Mouse (Mus musculus) hindbrain, embryonic 15.5 days (tissue): ENCODE measurements around the gene Arhgef19. TPM values are rescaled to one million over a fixed set of nuclear protein-coding genes. Genes with fewer than 3 reads are reported as not detected.

Source experiments
- ATAC-seq: fragments of 200-750 bp; cut with Nextera tagmentation; 2 replicates; pipeline ENCODE4 v1.8.0; 2017; ENCODE audit warnings: low read depth, moderate number of reproducible peaks, moderate TSS enrichment; ENCODE audit not compliant: low FRiP score
- H3K27ac ChIP-seq: fragments of 300-500 bp; sonication (generic); replicated peaks from 2 replicates; pipeline ENCODE4 v1.5.1; 2015; ENCODE audit warnings: mild to moderate bottlenecking, inconsistent platforms
- H3K27me3 ChIP-seq: fragments of 300-500 bp; sonication (generic); 2 replicates; pipeline ENCODE4 v1.6.1; 2015; ENCODE audit warnings: control low read depth, inconsistent platforms
- H3K36me3 ChIP-seq: fragments of 300-500 bp; sonication (generic); 2 replicates; pipeline ENCODE4 v1.6.1; 2015; ENCODE audit warnings: control low read depth, inconsistent platforms
- H3K4me1 ChIP-seq: fragments of 300-500 bp; sonication (generic); replicated peaks from 2 replicates; pipeline ENCODE4 v1.6.1; 2015; ENCODE audit warnings: control low read depth, inconsistent platforms
- H3K4me2 ChIP-seq: fragments of 300-500 bp; sonication (generic); 2 replicates; pipeline ENCODE4 v1.6.1; 2015; ENCODE audit warnings: moderate library complexity, mild to moderate bottlenecking, inconsistent platforms
- H3K4me3 ChIP-seq: fragments of 300-500 bp; sonication (generic); 2 replicates; pipeline ENCODE4 v1.5.1; 2015; ENCODE audit warnings: mild to moderate bottlenecking, inconsistent platforms
- H3K9ac ChIP-seq: fragments of 300-500 bp; sonication (generic); 2 replicates; pipeline ENCODE4 v1.6.1; 2015; ENCODE audit warnings: inconsistent platforms
- H3K9me3 ChIP-seq: fragments of 300-500 bp; sonication (generic); 2 replicates; pipeline ENCODE4 v1.6.1; 2016; ENCODE audit warnings: control low read depth, inconsistent platforms
- WGBS: fragments of 180-500 bp; shearing (Covaris S2); methylation state at CpG from one replicate; pipeline ENCODE4 v1.1.7; 2015; 5-methylcytosine and 5-hydroxymethylcytosine counted together
- polyA plus RNA-seq: library from polyadenylated mRNA; unstranded; fragments of >200 nt; fragmentation: Nextera tagmentation; extraction: Ambion mirVana; gene quantifications from 2 replicates; pipeline ENCODE4 v1.2.1, GENCODE M21; 2015

Gene Arhgef19
- polyA plus RNA-seq, 1 experiment from 2014 or later, result 1.5 TPM

- no peaks in the 10 kb centered on the region for H3K9me3 ChIP-seq
- H3K27ac ChIP-seq, result no peak overlapping the region
- peaks cover 10% of the 10 kb centered on the region for H3K4me1 ChIP-seq
- no peak overlapping the region for H3K4me3 ChIP-seq
- H3K27me3 ChIP-seq, result peaks cover 4% of the 10 kb centered on the region; the same call in 1 of the 2 replicates
- no peak for ATAC-seq
- H3K4me2 ChIP-seq, result no peak overlapping the region
- no peak overlapping the region for H3K9ac ChIP-seq
- no peaks in the 10 kb centered on the region for H3K36me3 ChIP-seq
- 88% methylated on average over 6 of the region's 6 CpGs for WGBS
These were observed 29.8 kb downstream of the Arhgef19 start for GRCm38 (mm10) chr4:141269080-141269479.

- H3K4me1 ChIP-seq, result peaks cover 20% of the 10 kb centered on the region
- no peaks in the 10 kb centered on the region for H3K9me3 ChIP-seq
- ATAC-seq, result no peak
- H3K9ac ChIP-seq, result no peak overlapping the region
- no peak overlapping the region for H3K27ac ChIP-seq
- no peak overlapping the region for H3K4me2 ChIP-seq
- peaks cover 4% of the 10 kb centered on the region; the same call in 1 of the 2 replicates for H3K27me3 ChIP-seq
- H3K4me3 ChIP-seq, result no peak overlapping the region
- H3K36me3 ChIP-seq, result no peaks in the 10 kb centered on the region
- WGBS, result 56% methylated on average over 15 of the region's 15 CpGs
These were observed 31.1 kb downstream of the Arhgef19 start for GRCm38 (mm10) chr4:141270201-141270940.

DNA sequence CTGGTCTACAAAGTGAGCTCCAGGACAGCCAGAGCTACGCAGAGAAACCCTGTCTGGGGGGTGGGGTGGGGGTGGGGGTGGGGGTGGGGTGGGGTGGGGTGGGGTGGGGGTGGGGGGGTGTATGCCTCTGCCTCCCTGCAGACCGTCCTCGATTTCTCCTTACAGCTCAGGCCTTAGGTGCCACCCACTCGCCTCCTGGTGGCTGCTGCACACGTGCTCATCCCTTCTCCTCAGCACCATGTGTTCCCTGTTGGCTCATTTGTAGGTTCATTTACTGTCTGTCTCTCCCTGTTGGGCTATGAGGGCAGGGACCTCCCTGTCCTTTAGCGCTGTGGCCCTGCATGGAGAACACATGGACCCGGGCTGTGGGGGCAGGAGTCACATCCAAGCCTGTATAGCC lies 31.9 kb downstream of the Arhgef19 start:
- Histone ChIP-seq H3K9me3 (no peaks in the 10 kb centered on the region), H3K27me3 (peaks cover 4% of the 10 kb centered on the region; the same call in 1 of the 2 replicates), H3K4me1 (peaks cover 20% of the 10 kb centered on the region), H3K36me3 (no peaks in the 10 kb centered on the region), H3K27ac (no peak overlapping the region), H3K9ac (no peak overlapping the region), H3K4me2 (no peak overlapping the region), H3K4me3 (no peak overlapping the region)
- ATAC-seq, result no peak
- 77% methylated on average over 7 of the region's 7 CpGs for WGBS

GRCm38 (mm10) chr4:141271721-141272120 lies 32.4 kb downstream of the Arhgef19 start:
- Histone ChIP-seq H3K4me1 (peaks cover 20% of the 10 kb centered on the region), H3K36me3 (no peaks in the 10 kb centered on the region), H3K4me3 (no peak overlapping the region), H3K27me3 (peaks cover 4% of the 10 kb centered on the region; the same call in 1 of the 2 replicates), H3K9me3 (no peaks in the 10 kb centered on the region), H3K9ac (no peak overlapping the region), H3K4me2 (no peak overlapping the region), H3K27ac (no peak overlapping the region)
- WGBS, result 87% methylated on average over 6 of the region's 6 CpGs
- ATAC-seq, result no peak

- Histone ChIP-seq H3K9me3 (no peaks in the 10 kb centered on the region), H3K36me3 (no peaks in the 10 kb centered on the region), H3K27me3 (peaks cover 4% of the 10 kb centered on the region; the same call in 1 of the 2 replicates), H3K27ac (no peak overlapping the region), H3K4me2 (peak overlapping the region; percentile 47), H3K4me1 (peaks cover 20% of the 10 kb centered on the region), H3K4me3 (0 out of 2 replicates have a peak overlapping the region, but pooled peaks have one; percentile 15), H3K9ac (peak overlapping the region; percentile 35; the same call in 1 of the 2 replicates)
- ATAC-seq, result no peak
- 22% methylated on average over 14 of the region's 14 CpGs for whole genome bisulfite sequencing
These were observed 33.6 kb downstream of the Arhgef19 start for GRCm38 (mm10) chr4:141272878-141273277.

DNA sequence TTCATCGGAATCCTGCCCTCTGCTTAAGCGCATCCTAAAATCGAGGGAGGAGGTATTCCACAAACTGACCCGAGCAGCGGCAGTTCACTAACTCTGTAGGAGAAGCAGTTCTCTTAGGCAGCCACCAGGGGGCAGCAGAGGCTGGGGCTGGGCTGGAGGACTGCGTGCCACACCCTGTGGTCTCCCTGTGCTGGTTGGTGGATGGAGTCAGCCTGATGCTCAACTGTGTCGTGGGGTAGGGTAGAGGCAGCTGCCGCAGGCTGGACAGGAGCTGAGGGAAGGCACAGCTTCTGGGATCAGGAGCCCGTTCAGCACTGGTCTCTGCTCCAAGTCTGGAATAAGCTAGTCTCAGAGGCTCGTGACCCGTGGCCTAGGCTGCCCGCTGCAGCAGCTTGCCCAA lies 34.0 kb downstream of the Arhgef19 start:
- Histone ChIP-seq H3K4me2 (peak overlapping the region; percentile 47), H3K27me3 (peaks cover 4% of the 10 kb centered on the region; the same call in 1 of the 2 replicates), H3K36me3 (no peaks in the 10 kb centered on the region), H3K9ac (peak overlapping the region; percentile 35; the same call in 1 of the 2 replicates), H3K4me3 (0 out of 2 replicates have a peak overlapping the region, but pooled peaks have one; percentile 15), H3K27ac (no peak overlapping the region), H3K9me3 (no peaks in the 10 kb centered on the region), H3K4me1 (peaks cover 20% of the 10 kb centered on the region)
- ATAC-seq, result peak; percentile 75
- 21% methylated on average over 12 of the region's 12 CpGs for WGBS

GRCm38 (mm10) chr4:141274485-141275341 lies 35.4 kb downstream of the Arhgef19 start:
- Histone ChIP-seq H3K4me2 (peak overlapping the region; percentile 40), H3K27me3 (peaks cover 4% of the 10 kb centered on the region; the same call in 1 of the 2 replicates), H3K27ac (no peak overlapping the region), H3K9ac (no peak overlapping the region), H3K36me3 (no peaks in the 10 kb centered on the region), H3K4me3 (no peak overlapping the region), H3K9me3 (no peaks in the 10 kb centered on the region), H3K4me1 (peaks cover 20% of the 10 kb centered on the region)
- peak; percentile 40; the same call in 1 of the 2 replicates for ATAC-seq
- 27% methylated on average over 23 of the region's 23 CpGs for WGBS

DNA sequence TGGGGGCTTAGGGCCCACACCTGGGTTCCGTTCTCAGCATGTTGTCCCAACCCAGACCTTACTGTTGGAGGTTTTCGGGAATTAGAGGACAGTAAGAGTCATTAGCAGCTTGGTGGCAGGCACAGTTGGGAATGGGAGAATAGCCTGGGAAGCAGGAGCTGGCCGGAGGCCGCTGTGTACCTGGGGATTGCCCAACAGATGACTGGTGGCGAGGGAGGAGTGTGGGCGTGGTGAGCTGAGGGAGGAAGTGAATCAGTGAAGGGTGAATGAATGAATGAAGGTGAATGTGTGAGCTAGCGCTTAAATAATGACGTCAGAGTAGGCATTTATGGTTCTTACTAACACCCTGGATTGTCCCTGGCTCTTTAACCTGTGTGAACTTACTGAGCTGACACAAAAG lies 37.9 kb downstream of the Arhgef19 start:
- 92% methylated on average over 8 of the region's 8 CpGs for WGBS

GRCm38 (mm10) chr4:141278154-141278553 lies 38.9 kb downstream of the Arhgef19 start:
- no peak overlapping the region for H3K4me3 ChIP-seq
- ATAC-seq, result no peak
- H3K4me2 ChIP-seq, result no peak overlapping the region
- no peaks in the 10 kb centered on the region for H3K9me3 ChIP-seq
- H3K27me3 ChIP-seq, result no peaks in the 10 kb centered on the region
- H3K4me1 ChIP-seq, result peaks cover 17% of the 10 kb centered on the region
- no peaks in the 10 kb centered on the region for H3K36me3 ChIP-seq
- 49% methylated on average over 7 of the region's 7 CpGs for WGBS
- H3K9ac ChIP-seq, result no peak overlapping the region
- peak overlapping the region; percentile 13 for H3K27ac ChIP-seq

More for the DNA sequence above, 37.9 kb downstream of the Arhgef19 start:
- Histone ChIP-seq H3K27ac (no peak overlapping the region), H3K36me3 (no peaks in the 10 kb centered on the region), H3K9ac (no peak overlapping the region), H3K4me1 (peaks cover 20% of the 10 kb centered on the region), H3K4me2 (no peak overlapping the region), H3K4me3 (no peak overlapping the region), H3K27me3 (peaks cover 4% of the 10 kb centered on the region; the same call in 1 of the 2 replicates), H3K9me3 (no peaks in the 10 kb centered on the region)
- no peak for ATAC-seq

GRCm38 (mm10) chr4:141279327-141279726 lies 40.0 kb downstream of the Arhgef19 start:
- 53% methylated on average over 15 of the region's 15 CpGs for WGBS
- no peak overlapping the region for H3K9ac ChIP-seq
- H3K4me2 ChIP-seq, result no peak overlapping the region
- no peak overlapping the region for H3K4me3 ChIP-seq
- ATAC-seq, result no peak
- no peak overlapping the region for H3K27ac ChIP-seq
- H3K4me1 ChIP-seq, result peaks cover 8% of the 10 kb centered on the region
- no peaks in the 10 kb centered on the region for H3K9me3 ChIP-seq
- no peaks in the 10 kb centered on the region for H3K36me3 ChIP-seq
- H3K27me3 ChIP-seq, result no peaks in the 10 kb centered on the region

DNA sequence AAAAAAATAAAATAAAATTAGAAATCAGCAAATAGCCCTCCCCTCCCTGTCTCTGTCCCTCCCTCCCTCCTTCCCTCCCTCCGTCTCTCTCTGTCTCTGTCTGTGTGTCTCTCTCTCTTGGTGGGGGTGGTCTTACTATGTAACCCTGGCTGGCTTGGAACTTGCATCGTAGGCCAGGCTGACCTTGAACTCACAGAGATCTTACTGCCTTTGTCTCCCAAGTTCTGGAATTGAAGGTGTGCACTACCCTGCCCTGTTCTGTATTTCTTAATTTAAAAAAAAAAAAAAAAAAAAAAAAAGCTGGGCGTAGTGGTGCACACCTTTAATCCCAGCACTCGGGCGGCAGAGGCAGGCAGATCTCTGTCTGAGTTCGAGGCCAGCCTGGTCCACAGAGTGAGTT lies 40.5 kb downstream of the Arhgef19 start:
- no peak overlapping the region for H3K27ac ChIP-seq
- H3K27me3 ChIP-seq, result no peaks in the 10 kb centered on the region; the same call in 1 of the 2 replicates
- ATAC-seq, result no peak
- H3K4me1 ChIP-seq, result peaks cover 4% of the 10 kb centered on the region
- no peaks in the 10 kb centered on the region for H3K36me3 ChIP-seq
- 89% methylated on average over 6 of the region's 6 CpGs for WGBS
- no peak overlapping the region for H3K4me3 ChIP-seq
- H3K4me2 ChIP-seq, result no peak overlapping the region
- no peaks in the 10 kb centered on the region for H3K9me3 ChIP-seq
- no peak overlapping the region for H3K9ac ChIP-seq

DNA sequence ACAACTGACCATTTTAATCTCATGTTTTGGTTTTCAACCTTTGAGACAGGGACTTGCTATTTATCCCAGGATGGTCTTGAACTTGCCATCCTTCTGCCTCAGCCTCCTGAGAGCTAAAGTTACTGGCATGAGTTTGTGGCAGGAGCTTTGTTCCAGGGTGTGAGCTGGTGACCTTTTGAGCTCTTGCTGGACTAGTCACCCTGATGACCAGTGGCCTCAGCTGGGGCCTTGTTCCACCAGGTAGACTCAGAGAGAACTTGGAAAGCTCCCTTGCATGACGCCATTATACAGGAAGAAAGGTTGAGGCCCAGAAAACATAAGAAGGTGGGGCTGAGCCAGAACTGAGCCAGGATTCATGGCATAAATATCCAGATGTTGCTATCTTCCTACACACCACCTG lies 41.2 kb downstream of the Arhgef19 start:
- ATAC-seq, result no peak
- Histone ChIP-seq H3K27ac (no peak overlapping the region), H3K9ac (no peak overlapping the region), H3K27me3 (no peaks in the 10 kb centered on the region; the same call in 1 of the 2 replicates), H3K4me1 (no peaks in the 10 kb centered on the region), H3K9me3 (no peaks in the 10 kb centered on the region), H3K4me2 (no peak overlapping the region), H3K4me3 (no peak overlapping the region), H3K36me3 (no peaks in the 10 kb centered on the region)
- WGBS, result 100% methylated on average over 1 of the region's 1 CpGs
